Mouse (Mus musculus) stomach, adult 2 months (tissue): Measurements from ENCODE around the gene Cd33. TPM values are rescaled to one million over a fixed set of nuclear protein-coding genes. Genes with fewer than 3 reads are reported as not detected.

Source experiments
- polyA plus RNA-seq: library from polyadenylated mRNA; depleted of rRNA; stranded (reverse); fragments of >200 nt; gene quantifications from 2 replicates; pipeline ENCODE4 v1.2.3, GENCODE M21; 2012; rRNA removed

The Cd33 gene
- 2.5 and 2.8 TPM in 2 replicates for polyA plus RNA-seq

GRCm38 (mm10) chr7:43544225-43544977, at the start of gene Cd33:
Gene Cd33, minus strand, starts transcription at chr7:43544428.

DNA sequence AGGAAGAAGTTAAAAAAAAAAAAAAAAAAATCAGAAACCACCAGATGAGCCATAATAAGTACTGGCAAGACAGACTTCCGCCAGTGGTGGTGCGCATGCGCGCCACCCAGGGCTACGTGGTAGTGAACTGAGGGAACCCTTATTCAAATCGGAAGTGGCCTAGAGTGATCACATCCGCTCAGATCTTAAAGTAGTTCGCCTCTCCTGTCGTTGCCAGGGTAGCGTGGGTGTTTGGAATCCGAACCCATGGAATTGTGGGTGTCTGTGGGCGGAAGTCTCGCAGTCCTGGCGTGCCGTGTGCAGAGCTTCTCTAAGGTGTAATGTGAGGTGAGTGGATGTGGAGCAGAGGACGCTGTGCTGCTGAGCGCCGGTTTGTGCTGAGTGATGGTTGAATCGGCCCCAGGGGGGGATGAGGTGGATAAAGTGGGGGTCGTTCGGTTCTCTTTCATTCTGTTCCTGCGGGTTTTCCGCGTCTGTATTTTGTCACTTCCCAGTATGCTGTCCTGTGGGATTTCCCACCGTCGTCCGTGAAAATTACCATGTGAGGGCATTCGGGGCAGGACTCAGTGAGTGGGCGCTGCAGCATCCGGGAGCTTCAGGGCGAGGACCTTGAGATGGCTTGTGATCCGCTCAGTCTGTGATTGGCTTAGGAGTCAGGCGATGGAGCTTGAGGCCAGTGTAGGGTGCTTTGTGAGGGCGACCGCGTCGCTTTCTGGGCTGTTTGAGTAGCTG, 35.4 kb upstream of the Cd33 start, which contains the start of gene Zfp719:
TSS of gene Zfp719 (plus strand) at position 171 of the 732 bp plus-strand sequence.

GRCm38 (mm10) chr7:43562006-43562633, 17.9 kb upstream of the Cd33 start, which contains the start of gene Zfp658:
Gene Zfp658, plus strand, starts transcription at chr7:43562256.

GRCm38 (mm10) chr7:43489631-43490125, 54.5 kb downstream of the Cd33 start, which contains the start of gene Iglon5:
Gene Iglon5, minus strand, starts transcription at chr7:43490075.

Other genes starting within 250 kb of the Cd33 start
- 0.30 and 0.62 TPM in 2 replicates for gene Zfp715, start 231.1 kb downstream of the Cd33 start, polyA plus RNA-seq
- 1.4 and 1.7 TPM in 2 replicates for gene Siglecf, start 193.1 kb downstream of the Cd33 start, polyA plus RNA-seq
- gene Siglecg, start 136.2 kb downstream of the Cd33 start, polyA plus RNA-seq = 1.7 and 2.9 TPM in 2 replicates
- not detected in 2 replicates for gene Lim2, start 116.8 kb downstream of the Cd33 start, polyA plus RNA-seq
- 0.75 and 1.7 TPM in 2 replicates for gene Nkg7, start 107.4 kb downstream of the Cd33 start, polyA plus RNA-seq
- gene Cldnd2, start 103.6 kb downstream of the Cd33 start, polyA plus RNA-seq = not detected in 2 replicates
- 21.8 and 22.9 TPM in 2 replicates for gene Etfb, start 100.3 kb downstream of the Cd33 start, polyA plus RNA-seq
- gene Gm45233, start 100.3 kb downstream of the Cd33 start, polyA plus RNA-seq = 0.40 and 0.47 TPM in 2 replicates
- 18.5 and 34.7 TPM in 2 replicates for gene Vsig10l, start 81.3 kb downstream of the Cd33 start, polyA plus RNA-seq
- 3.7 and 4.2 TPM in 2 replicates for gene Iglon5, start 54.4 kb downstream of the Cd33 start, polyA plus RNA-seq
- not detected in 2 replicates for gene 4931406B18Rik, start 38.5 kb downstream of the Cd33 start, polyA plus RNA-seq
- 0.17 and 0.19 TPM in 2 replicates for gene Zfp658, start 17.8 kb upstream of the Cd33 start, polyA plus RNA-seq
- gene Zfp719, start 35.2 kb upstream of the Cd33 start, polyA plus RNA-seq = 0.06 and 0.27 TPM in 2 replicates
- gene Zfp819, start 62.7 kb upstream of the Cd33 start, polyA plus RNA-seq = not detected in 2 replicates
- gene Ceacam18, start 90.3 kb upstream of the Cd33 start, polyA plus RNA-seq = 0.05 TPM in 1 of 2 replicates, not detected in the other
- 0.71 and 1.8 TPM in 2 replicates for gene Siglece, start 115.7 kb upstream of the Cd33 start, polyA plus RNA-seq
- 7.3 and 10.5 TPM in 2 replicates for gene Ctu1, start 127.6 kb upstream of the Cd33 start, polyA plus RNA-seq
- gene Klk14, start 146.0 kb upstream of the Cd33 start, polyA plus RNA-seq = 8.7 and 11.1 TPM in 2 replicates
- 36.1 and 62.4 TPM in 2 replicates for gene Klk13, start 168.1 kb upstream of the Cd33 start, polyA plus RNA-seq
- 2.5 and 6.0 TPM in 2 replicates for gene Klk12, start 224.5 kb upstream of the Cd33 start, polyA plus RNA-seq
- 27.7 and 37.5 TPM in 2 replicates for gene Klk11, start 230.2 kb upstream of the Cd33 start, polyA plus RNA-seq
- 70.8 and 139 TPM in 2 replicates for gene Klk10, start 236.6 kb upstream of the Cd33 start, polyA plus RNA-seq
- 13.5 and 28.2 TPM in 2 replicates for gene Klk9, start 247.5 kb upstream of the Cd33 start, polyA plus RNA-seq